19 mouse cellular contexts compared by ENCODE assay signal in the genomic region with DNA sequence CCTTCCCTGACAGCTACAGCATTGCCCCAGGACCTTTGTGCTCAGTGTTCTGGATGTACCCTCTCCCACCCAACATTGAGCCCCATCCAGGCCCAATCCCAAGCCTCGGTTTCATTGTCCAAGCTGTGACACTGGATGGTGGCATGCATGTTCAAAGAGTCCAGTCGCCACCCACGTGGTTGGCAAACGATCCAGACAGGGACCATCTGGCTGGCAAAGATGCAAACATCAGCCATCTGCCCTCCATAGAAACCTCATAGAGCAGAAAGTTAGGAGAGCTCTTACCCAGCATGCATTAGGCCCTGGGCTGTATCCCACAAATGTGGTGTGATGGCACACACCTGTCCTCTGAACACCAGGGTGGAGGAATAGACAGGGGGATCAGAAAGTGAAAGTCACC. TPM values are rescaled to one million over a fixed set of nuclear protein-coding genes. Genes with fewer than 3 reads are reported as not detected.
DNase-seq lines count a peak whose midpoint lies in the region; ATAC-seq and TF ChIP-seq lines count a peak whose summit lies in the region.
"Had no signal": no experiment of that assay in that cellular context is flagged by ENCODE, and none has a peak within 500 bp of the region (broad histone marks: within the 10 kb centered on the region; RNA-seq: fewer than 3 reads in every experiment).

No protein-coding gene starts in this region.

- no peak overlapping the region for H3K4me2 ChIP-seq in forebrain, embryonic 14.5 days (ENCODE audit: low read length)
- H3K4me2 ChIP-seq in forebrain, embryonic 11.5 days (ENCODE audit: low read depth, low read length, severe bottlenecking): no peak overlapping the region
- no peak overlapping the region for H3K4me2 ChIP-seq in midbrain, embryonic 14.5 days (ENCODE audit: low read length)
- H3K4me2 ChIP-seq in liver, embryonic 12.5 days: no peak overlapping the region
- H3K4me2 ChIP-seq: embryonic facial prominence, embryonic 12.5 days; heart, embryonic 13.5 days; lung, embryonic 15.5 days had no signal

- H3K4me1 ChIP-seq in forebrain, embryonic 14.5 days (ENCODE audit: control insufficient read depth, insufficient read depth, low read length): peaks cover 5% of the 10 kb centered on the region; the same call in 1 of the 2 replicates
- no peaks in the 10 kb centered on the region for H3K4me1 ChIP-seq in forebrain, embryonic 11.5 days (replicated peaks; ENCODE audit: control insufficient read depth, insufficient read depth, low read length)
- H3K4me1 ChIP-seq in midbrain, embryonic 14.5 days (ENCODE audit: control insufficient read depth, insufficient read depth, low read length): 0 out of 2 replicates have a peak, but pooled peaks cover 5% of the 10 kb centered on the region
- H3K4me1 ChIP-seq in midbrain, embryonic 10.5 days: peaks cover 21% of the 10 kb centered on the region
- H3K4me1 ChIP-seq in liver, embryonic 12.5 days: no peaks in the 10 kb centered on the region
- H3K4me1 ChIP-seq: heart, embryonic 13.5 days had no signal

- 58% methylated on average over 4 of the region's 4 CpGs for WGBS in forebrain, embryonic 14.5 days
- 93% methylated on average over 4 of the region's 4 CpGs for WGBS in forebrain, embryonic 11.5 days
- 80% methylated on average over 4 of the region's 4 CpGs for WGBS in midbrain, embryonic 14.5 days
- 85% methylated on average over 4 of the region's 4 CpGs for WGBS in midbrain, embryonic 10.5 days
- WGBS in liver, embryonic 12.5 days (ENCODE audit: insufficient replicate concordance): 71% methylated on average over 4 of the region's 4 CpGs

- DNase-seq in forebrain, embryonic 14.5 days (ENCODE audit: low spot score): peak; percentile 69
- no peak for DNase-seq in forebrain, embryonic 11.5 days (ENCODE audit: low spot score)
- DNase-seq in midbrain, embryonic 14.5 days: peak; percentile 36
- no peak for DNase-seq in midbrain, embryonic 10.5 days (ENCODE audit: low spot score)
- DNase-seq in layer of hippocampus, adult 2 months (ENCODE audit: low spot score in 2 of 2): peak; percentile 68 to 70
- peak; percentile 58 for DNase-seq in right cerebral cortex, postnatal 14 days
- DNase-seq in heart, adult 8-10 months (ENCODE audit: low spot score): no peak
- DNase-seq: adrenal gland, postnatal 10 days; cerebellum, postnatal 36 days; gastrocnemius, postnatal 36 days; thymus, postnatal 36 days had no signal

- no peak overlapping the region for H3K9ac ChIP-seq in forebrain, embryonic 14.5 days (ENCODE audit: low read length)
- H3K9ac ChIP-seq in forebrain, embryonic 11.5 days (ENCODE audit: low read length): no peak overlapping the region
- no peak overlapping the region for H3K9ac ChIP-seq in midbrain, embryonic 14.5 days (replicated peaks; ENCODE audit: low read length)
- H3K9ac ChIP-seq in liver, embryonic 12.5 days: no peak overlapping the region
- H3K9ac ChIP-seq: embryonic facial prominence, embryonic 12.5 days; heart, embryonic 13.5 days; lung, embryonic 15.5 days had no signal

- H3K27ac ChIP-seq in forebrain, embryonic 14.5 days (ENCODE audit: low read depth, low read length): peak overlapping the region; percentile 14; the same call in 1 of the 2 replicates
- no peak overlapping the region for H3K27ac ChIP-seq in forebrain, embryonic 11.5 days (ENCODE audit: low read depth, low read length)
- H3K27ac ChIP-seq in midbrain, embryonic 14.5 days (replicated peaks; ENCODE audit: low read depth, low read length): no peak overlapping the region
- H3K27ac ChIP-seq in midbrain, embryonic 10.5 days (replicated peaks): no peak overlapping the region
- H3K27ac ChIP-seq in layer of hippocampus, adult 2 months: peak overlapping the region; percentile 54; the same call in 1 of the 2 replicates
- no peak overlapping the region for H3K27ac ChIP-seq in liver, embryonic 12.5 days
- H3K27ac ChIP-seq: embryonic facial prominence, embryonic 12.5 days; heart, embryonic 13.5 days; lung, embryonic 15.5 days had no signal

- no peak for TF ChIP-seq CTCF in layer of hippocampus, adult 2 months (conservative IDR thresholded peaks at IDR 0.05)

- no peak overlapping the region for H3K4me3 ChIP-seq in forebrain, embryonic 14.5 days (ENCODE audit: low read depth, low read length)
- no peak overlapping the region for H3K4me3 ChIP-seq in forebrain, embryonic 11.5 days (ENCODE audit: low read depth, low read length)
- H3K4me3 ChIP-seq in midbrain, embryonic 14.5 days (replicated peaks; ENCODE audit: low read depth, low read length): no peak overlapping the region
- H3K4me3 ChIP-seq in midbrain, embryonic 10.5 days: no peak overlapping the region
- no peak overlapping the region for H3K4me3 ChIP-seq in layer of hippocampus, adult 2 months
- no peak overlapping the region for H3K4me3 ChIP-seq in liver, embryonic 12.5 days
- H3K4me3 ChIP-seq: embryonic facial prominence, embryonic 12.5 days; heart, embryonic 13.5 days; lung, embryonic 15.5 days; megakaryocyte, embryonic 14.5 days had no signal

- no peaks in the 10 kb centered on the region for H3K27me3 ChIP-seq in forebrain, embryonic 14.5 days (replicated peaks; ENCODE audit: control insufficient read depth, insufficient read depth, low read length)
- no peaks in the 10 kb centered on the region for H3K27me3 ChIP-seq in forebrain, embryonic 11.5 days (ENCODE audit: control insufficient read depth, insufficient read depth, low read length)
- no peaks in the 10 kb centered on the region for H3K27me3 ChIP-seq in midbrain, embryonic 14.5 days (ENCODE audit: control insufficient read depth, insufficient read depth, low read length)
- peaks cover 2% of the 10 kb centered on the region; the same call in 1 of the 2 replicates for H3K27me3 ChIP-seq in midbrain, embryonic 10.5 days (ENCODE audit: low read depth, poor library complexity, severe bottlenecking)
- H3K27me3 ChIP-seq in liver, embryonic 12.5 days (replicated peaks): peaks cover 22% of the 10 kb centered on the region
- H3K27me3 ChIP-seq: embryonic facial prominence, embryonic 12.5 days had no signal

- no peaks in the 10 kb centered on the region for H3K9me3 ChIP-seq in forebrain, embryonic 14.5 days (replicated peaks; ENCODE audit: control insufficient read depth, low read length)
- H3K9me3 ChIP-seq in forebrain, embryonic 11.5 days (ENCODE audit: control insufficient read depth, low read length): no peaks in the 10 kb centered on the region
- no peaks in the 10 kb centered on the region for H3K9me3 ChIP-seq in midbrain, embryonic 14.5 days (ENCODE audit: control insufficient read depth, low read length)
- H3K9me3 ChIP-seq in midbrain, embryonic 10.5 days (replicated peaks): no peaks in the 10 kb centered on the region
- H3K9me3 ChIP-seq in liver, embryonic 12.5 days (replicated peaks): no peaks in the 10 kb centered on the region
- H3K9me3 ChIP-seq: embryonic facial prominence, embryonic 12.5 days; heart, embryonic 13.5 days; lung, embryonic 15.5 days had no signal

- peak; percentile 47 for ATAC-seq in forebrain, embryonic 14.5 days
- ATAC-seq in forebrain, embryonic 11.5 days (replicated peaks; ENCODE audit: low FRiP score): no peak
- ATAC-seq in midbrain, embryonic 14.5 days (ENCODE audit: low FRiP score, low TSS enrichment): peak; percentile 21; the same call in 1 of the 2 replicates
- ATAC-seq in liver, embryonic 12.5 days: no peak

- 0 out of 2 replicates have a peak, but pooled peaks cover 4% of the 10 kb centered on the region for H3K36me3 ChIP-seq in forebrain, embryonic 14.5 days (ENCODE audit: control insufficient read depth, insufficient read depth, low read length)
- no peaks in the 10 kb centered on the region for H3K36me3 ChIP-seq in forebrain, embryonic 11.5 days (ENCODE audit: control insufficient read depth, insufficient read depth, low read length)
- peaks cover 3% of the 10 kb centered on the region; the same call in 1 of the 2 replicates for H3K36me3 ChIP-seq in midbrain, embryonic 14.5 days (ENCODE audit: control insufficient read depth, insufficient read depth, low read length)
- H3K36me3 ChIP-seq in midbrain, embryonic 10.5 days: peaks cover 9% of the 10 kb centered on the region; the same call in 1 of the 2 replicates
- no peaks in the 10 kb centered on the region for H3K36me3 ChIP-seq in liver, embryonic 12.5 days
- H3K36me3 ChIP-seq: heart, embryonic 13.5 days; lung, embryonic 15.5 days had no signal

RNA-seq across cellular contexts. Expression of a gene that starts 6.3 kb away (rescaled TPM):
- 5.9 and 6.5 TPM in 2 replicates for polyA plus RNA-seq in forebrain, embryonic 14.5 days (2014; fragmentation: Nextera tagmentation; extraction: Ambion mirVana)
- polyA plus RNA-seq in forebrain, embryonic 11.5 days (2014; fragmentation: Nextera tagmentation; extraction: Ambion mirVana): 9.4 and 9.9 TPM in 2 replicates
- 17.2 and 21.6 TPM in 2 replicates for polyA plus RNA-seq in midbrain, embryonic 14.5 days (2014; fragmentation: Nextera tagmentation; extraction: Ambion mirVana)
- polyA plus RNA-seq in midbrain, embryonic 10.5 days (2016; fragmentation: Nextera tagmentation; extraction: Ambion mirVana): 18.5 and 20.1 TPM in 2 replicates
- 10 to 100 TPM; 44.7 to 49.4 TPM for total RNA-seq in layer of hippocampus, adult 2 months (2021)
- 1.2 TPM in 2 replicates for polyA plus RNA-seq in liver, embryonic 12.5 days (2016; fragmentation: Nextera tagmentation; extraction: Ambion mirVana)
- 1 to 10 TPM; 1.2 to 2.0 (median 1.2) TPM for total RNA-seq in heart, adult 8-10 months (2022)

RNA-seq across cellular contexts. Expression of a gene that starts 14.1 kb away (rescaled TPM):
- 0.14 and 0.17 TPM in 2 replicates for polyA plus RNA-seq in forebrain, embryonic 14.5 days (2014; fragmentation: Nextera tagmentation; extraction: Ambion mirVana)
- not detected in 2 replicates for polyA plus RNA-seq in forebrain, embryonic 11.5 days (2014; fragmentation: Nextera tagmentation; extraction: Ambion mirVana)
- 0.17 and 0.40 TPM in 2 replicates for polyA plus RNA-seq in midbrain, embryonic 14.5 days (2014; fragmentation: Nextera tagmentation; extraction: Ambion mirVana)
- polyA plus RNA-seq in midbrain, embryonic 10.5 days (2016; fragmentation: Nextera tagmentation; extraction: Ambion mirVana): not detected in 2 replicates
- total RNA-seq in layer of hippocampus, adult 2 months (2021): under 1 TPM; 0.29 to 0.38 TPM
- not detected in 2 replicates for polyA plus RNA-seq in liver, embryonic 12.5 days (2016; fragmentation: Nextera tagmentation; extraction: Ambion mirVana)
- not detected for total RNA-seq in heart, adult 8-10 months (2022)
- total RNA-seq: adrenal gland, postnatal 10 days; liver, adult 2 months had no signal
- polyA plus RNA-seq: embryonic facial prominence, embryonic 12.5 days; heart, embryonic 13.5 days; kidney, embryonic 14.5 days; liver, adult 2 months; lung, embryonic 15.5 days; stomach, embryonic 16.5 days had no signal

RNA-seq across cellular contexts. Expression of a gene that starts 17.6 kb away (rescaled TPM):
- polyA plus RNA-seq in forebrain, embryonic 14.5 days (2014; fragmentation: Nextera tagmentation; extraction: Ambion mirVana): 0.46 and 0.52 TPM in 2 replicates
- 0.04 and 0.09 TPM in 2 replicates for polyA plus RNA-seq in forebrain, embryonic 11.5 days (2014; fragmentation: Nextera tagmentation; extraction: Ambion mirVana)
- 0.84 and 1.4 TPM in 2 replicates for polyA plus RNA-seq in midbrain, embryonic 14.5 days (2014; fragmentation: Nextera tagmentation; extraction: Ambion mirVana)
- 0.06 and 0.11 TPM in 2 replicates for polyA plus RNA-seq in midbrain, embryonic 10.5 days (2016; fragmentation: Nextera tagmentation; extraction: Ambion mirVana)
- 10 to 100 TPM; 15.5 to 16.6 TPM for total RNA-seq in layer of hippocampus, adult 2 months (2021)
- polyA plus RNA-seq in liver, embryonic 12.5 days (2016; fragmentation: Nextera tagmentation; extraction: Ambion mirVana): not detected in 2 replicates
- under 1 TPM in 1 of 4 experiments, not detected in 3; 0.16 TPM for total RNA-seq in heart, adult 8-10 months (2022)
- total RNA-seq: liver, adult 2 months had no signal
- polyA plus RNA-seq: heart, embryonic 13.5 days; kidney, embryonic 14.5 days; lung, embryonic 15.5 days had no signal

RNA-seq across cellular contexts. Expression of a gene that starts 32.9 kb away (rescaled TPM):
- 1.1 and 1.2 TPM in 2 replicates for polyA plus RNA-seq in forebrain, embryonic 14.5 days (2014; fragmentation: Nextera tagmentation; extraction: Ambion mirVana)
- 0.59 and 0.83 TPM in 2 replicates for polyA plus RNA-seq in forebrain, embryonic 11.5 days (2014; fragmentation: Nextera tagmentation; extraction: Ambion mirVana)
- 0.31 and 1.00 TPM in 2 replicates for polyA plus RNA-seq in midbrain, embryonic 14.5 days (2014; fragmentation: Nextera tagmentation; extraction: Ambion mirVana)
- polyA plus RNA-seq in midbrain, embryonic 10.5 days (2016; fragmentation: Nextera tagmentation; extraction: Ambion mirVana): 0.89 and 1.1 TPM in 2 replicates
- total RNA-seq in layer of hippocampus, adult 2 months (2021): not detected
- polyA plus RNA-seq in liver, embryonic 12.5 days (2016; fragmentation: Nextera tagmentation; extraction: Ambion mirVana): 0.32 and 0.54 TPM in 2 replicates
- total RNA-seq in heart, adult 8-10 months (2022): not detected
- total RNA-seq: gastrocnemius, postnatal 36 days; liver, adult 2 months had no signal
- polyA plus RNA-seq: liver, adult 2 months had no signal

RNA-seq across cellular contexts. Expression of a gene that starts 37.7 kb away (rescaled TPM):
- polyA plus RNA-seq in forebrain, embryonic 14.5 days (2014; fragmentation: Nextera tagmentation; extraction: Ambion mirVana): 101 and 105 TPM in 2 replicates
- 59.7 and 65.2 TPM in 2 replicates for polyA plus RNA-seq in forebrain, embryonic 11.5 days (2014; fragmentation: Nextera tagmentation; extraction: Ambion mirVana)
- polyA plus RNA-seq in midbrain, embryonic 14.5 days (2014; fragmentation: Nextera tagmentation; extraction: Ambion mirVana): 94.4 and 110 TPM in 2 replicates
- 68.3 and 74.9 TPM in 2 replicates for polyA plus RNA-seq in midbrain, embryonic 10.5 days (2016; fragmentation: Nextera tagmentation; extraction: Ambion mirVana)
- 10 to 100 TPM; 67.8 to 73.5 TPM for total RNA-seq in layer of hippocampus, adult 2 months (2021)
- 30.4 and 34.2 TPM in 2 replicates for polyA plus RNA-seq in liver, embryonic 12.5 days (2016; fragmentation: Nextera tagmentation; extraction: Ambion mirVana)
- 10 to 100 TPM; 14.5 to 20.0 (median 16.9) TPM for total RNA-seq in heart, adult 8-10 months (2022)

Comparison
In these comparisons a context has a peak if more than half of its experiments do, and no peak if none do; other contexts are left out.
1. ATAC-seq: peak in forebrain, embryonic 14.5 days (single experiment) and midbrain, embryonic 14.5 days (single experiment); none in forebrain, embryonic 11.5 days (single experiment) and liver, embryonic 12.5 days (single experiment).
2. DNase-seq: peak in forebrain, embryonic 14.5 days (single experiment), midbrain, embryonic 14.5 days (single experiment), layer of hippocampus, adult 2 months (2 of 2) and right cerebral cortex, postnatal 14 days (single experiment); none in forebrain, embryonic 11.5 days (single experiment), midbrain, embryonic 10.5 days (single experiment) and heart, adult 8-10 months (single experiment).
3. H3K27ac ChIP-seq: peak in forebrain, embryonic 14.5 days (single experiment) and layer of hippocampus, adult 2 months (single experiment); none in forebrain, embryonic 11.5 days (single experiment), midbrain, embryonic 14.5 days (single experiment), midbrain, embryonic 10.5 days (single experiment) and liver, embryonic 12.5 days (single experiment).